Mouse (Mus musculus): ENCODE measurements around the gene Ddx39. TPM values are rescaled to one million over a fixed set of nuclear protein-coding genes. Genes with fewer than 3 reads are reported as not detected.

The Ddx39 gene
- total RNA-seq, 2 experiments from 2014 or later = 11.2 to 13.2 TPM

DNA sequence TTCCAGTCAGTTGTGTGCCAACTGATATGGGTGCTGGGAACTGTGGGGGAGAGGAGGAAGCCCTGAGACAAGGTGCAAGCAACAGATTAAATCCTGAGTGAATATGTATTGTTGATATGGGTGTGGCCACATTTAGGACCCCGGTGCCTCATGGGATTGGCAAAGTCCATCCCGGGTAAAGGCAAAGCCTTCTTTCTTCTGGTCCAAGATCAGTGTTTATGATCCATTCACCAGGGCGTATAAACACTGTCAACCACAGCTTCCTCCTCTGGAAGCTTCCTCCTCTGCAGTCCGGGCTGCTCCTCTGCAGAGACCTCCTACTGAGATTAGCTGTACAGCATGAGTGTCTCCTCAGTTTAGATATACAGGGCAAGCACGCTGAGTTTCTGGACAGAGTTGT, 53.5 kb downstream of the Ddx39 start:
- no peak for DNase-seq

DNA sequence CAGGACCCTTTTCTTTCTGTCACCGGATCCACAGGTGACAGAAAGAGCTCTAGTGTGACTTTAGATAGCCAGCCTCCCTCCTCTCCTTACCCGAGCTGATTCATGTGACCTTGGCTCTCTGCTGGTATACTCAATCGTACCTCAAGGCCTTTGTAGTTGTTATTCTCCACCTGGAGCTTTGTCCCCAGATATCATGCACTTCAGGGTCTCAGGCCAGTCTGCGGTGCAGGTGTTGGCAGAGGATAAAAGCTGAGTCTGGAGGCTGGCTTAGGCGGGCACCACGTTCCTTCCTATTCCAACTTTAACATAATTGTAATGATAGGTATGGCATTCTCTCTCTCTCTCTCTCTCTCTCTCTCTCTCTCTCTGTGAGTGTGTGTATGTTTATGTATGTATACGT, 54.7 kb downstream of the Ddx39 start:
- no peak for DNase-seq

DNA sequence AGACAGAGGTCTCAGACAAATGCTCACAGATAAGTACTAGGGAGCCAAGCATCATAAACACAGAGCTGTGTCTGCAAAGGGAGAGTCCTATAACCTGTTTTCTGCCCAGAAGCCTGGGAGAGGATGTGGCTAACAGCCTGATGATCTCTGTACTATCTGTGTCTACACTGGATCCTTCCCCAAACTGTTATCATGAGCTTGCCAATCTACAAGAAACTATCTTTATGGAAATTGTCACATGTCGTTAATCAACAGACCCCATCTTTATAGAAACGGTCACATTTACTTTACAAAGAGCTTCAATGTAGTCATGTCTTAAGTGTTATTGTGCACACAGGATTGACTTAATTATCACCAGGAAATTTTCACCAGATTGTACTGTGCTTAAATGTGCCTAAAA, 55.7 kb downstream of the Ddx39 start:
- DNase-seq = no peak

DNA sequence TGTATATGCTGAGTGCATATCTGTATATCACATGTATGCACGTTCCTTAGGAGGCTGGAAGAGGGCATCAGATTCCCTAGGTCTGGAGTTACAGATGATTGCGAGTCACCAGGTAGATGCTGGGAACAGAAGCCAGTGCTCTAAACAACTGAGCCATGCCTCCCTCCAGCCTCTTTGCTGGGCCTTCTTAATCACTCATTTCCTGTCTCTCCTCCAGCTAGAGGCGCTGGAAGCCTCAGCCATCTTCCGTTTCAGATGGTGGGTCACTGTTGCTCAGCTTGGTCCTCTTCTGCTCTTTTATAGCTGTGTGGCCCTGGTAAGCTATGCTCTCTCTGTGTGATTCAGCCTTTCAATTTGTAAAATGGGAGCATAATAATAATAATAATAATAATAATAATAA, 56.8 kb downstream of the Ddx39 start:
- DNase-seq = no peak

DNA sequence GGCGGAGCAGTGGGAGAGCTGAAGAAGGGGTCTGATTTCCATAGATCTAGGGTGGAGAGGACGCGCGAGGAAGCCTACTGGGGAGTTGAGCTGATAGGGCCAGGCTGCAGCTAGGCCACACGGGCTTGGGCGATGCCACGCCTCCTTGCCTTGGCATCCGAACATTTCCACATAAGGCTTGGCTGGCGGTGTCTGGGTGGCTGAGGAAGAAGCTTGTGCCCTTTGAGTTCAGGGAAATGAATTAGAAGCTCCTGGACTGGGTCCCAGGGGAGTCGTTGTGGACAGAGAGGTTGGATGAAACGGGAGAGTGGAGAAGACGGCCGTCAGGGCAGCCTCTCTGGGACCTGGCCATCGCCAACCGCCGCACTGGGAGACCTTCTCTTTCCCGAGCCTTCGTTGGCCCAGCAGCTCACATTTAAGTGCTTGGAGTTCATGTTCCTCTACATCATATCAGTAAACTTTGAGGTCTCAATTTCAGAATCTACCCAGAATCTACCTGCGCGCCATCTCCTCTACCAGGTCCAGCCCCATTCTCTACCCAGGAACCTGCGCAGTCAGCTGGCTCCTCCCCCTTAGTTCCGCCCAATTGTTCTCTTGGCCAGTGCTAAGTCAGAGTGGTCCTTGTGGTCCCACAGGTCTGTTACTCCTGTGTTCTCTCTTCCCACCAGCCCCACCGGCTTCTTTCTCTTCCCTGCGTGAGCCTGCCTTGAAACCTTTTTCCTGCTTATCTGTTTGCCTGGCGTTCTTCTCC, 57.9 kb downstream of the Ddx39 start:
- peak; percentile 53 for DNase-seq

DNA sequence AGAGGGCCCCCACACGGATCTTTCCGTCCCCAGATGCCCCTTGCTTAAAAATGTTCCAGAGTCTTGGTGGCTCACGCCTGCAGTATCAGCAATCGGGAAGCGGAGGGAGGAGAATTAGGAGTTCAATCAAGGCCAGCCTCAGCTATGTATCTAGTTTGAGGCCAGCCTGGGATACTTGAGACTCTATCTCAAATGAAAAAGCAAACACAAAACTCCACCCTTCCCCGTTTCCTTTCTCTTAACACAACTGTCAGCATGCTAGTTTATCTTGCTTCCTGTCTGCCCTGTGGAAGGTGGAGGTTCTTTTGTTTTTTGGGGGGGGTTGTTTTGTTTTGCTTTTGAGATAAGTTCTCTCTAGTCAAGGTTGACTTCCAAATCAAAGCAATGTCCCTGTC, 58.5 kb downstream of the Ddx39 start:
- no peak for DNase-seq

DNA sequence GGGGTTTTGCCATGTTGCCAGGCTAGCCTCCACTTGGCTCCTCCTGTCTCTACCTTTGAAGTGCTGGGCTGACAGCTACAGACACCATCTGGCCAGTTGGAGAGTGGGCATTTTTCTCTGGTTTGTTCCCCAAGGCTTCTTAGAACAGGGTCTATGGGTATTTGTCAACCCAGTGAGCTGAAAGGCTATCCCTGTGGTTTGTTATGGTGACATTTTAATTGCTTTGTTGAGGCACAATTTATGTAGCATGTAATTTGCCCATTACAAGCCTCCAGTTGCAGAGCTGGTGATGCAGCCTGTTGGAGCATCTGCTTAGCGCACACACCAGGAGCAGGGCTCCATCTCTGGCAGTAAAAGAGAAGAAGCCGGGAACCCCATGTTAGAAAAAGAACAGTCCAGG, 59.2 kb downstream of the Ddx39 start:
- DNase-seq = no peak

Small RNAs within 50 kb of the gene (microRNA-seq; reads per million reads assigned to microRNA genes)
- 0 to 0.53 reads per million in 2 experiments for gene Mir1668 (ENCODE audit: borderline replicate concordance in 2 of 2)

Other genes with a start within 250 kb of the Ddx39 start
- not detected for gene Olfr370, start 179.4 kb upstream of the Ddx39 start, total RNA-seq (2021)
- gene Ndufb7, start 148.5 kb upstream of the Ddx39 start, total RNA-seq (2021) = 100 to 1,000 TPM; 349 to 360 TPM
- 100 to 1,000 TPM; 313 to 489 TPM for gene Tecr, start 107.2 kb upstream of the Ddx39 start, total RNA-seq (2021)
- gene Dnajb1, start 107.0 kb upstream of the Ddx39 start, total RNA-seq (2021) = 1 to 10 TPM; 4.6 to 6.0 TPM
- gene Gipc1, start 62.5 kb upstream of the Ddx39 start, total RNA-seq (2021) = 10 to 100 TPM; 18.9 to 20.4 TPM
- gene Ptger1, start 48.5 kb upstream of the Ddx39 start, total RNA-seq (2021) = under 1 TPM; 0.13 to 0.15 TPM
- 10 to 100 TPM; 34.4 to 47.5 TPM for gene Pkn1, start 16.0 kb upstream of the Ddx39 start, total RNA-seq (2021)
- 10 to 100 TPM; 21.7 to 26.2 TPM for gene Adgre5, start 26.1 kb downstream of the Ddx39 start, total RNA-seq (2021)
- gene Adgrl1, start 184.9 kb downstream of the Ddx39 start, total RNA-seq (2021) = 10 to 100 TPM; 23.7 to 26.0 TPM
- under 1 TPM; 0.24 to 0.26 TPM for gene Gm10644, start 240.0 kb downstream of the Ddx39 start, total RNA-seq (2021)
- gene Asf1b, start 240.3 kb downstream of the Ddx39 start, total RNA-seq (2021) = under 1 TPM; 0.54 to 0.96 TPM

Measured in gastrocnemius, postnatal 25 days (tissue).